Mouse (Mus musculus): ENCODE data around the gene Dnajc1.

DNA sequence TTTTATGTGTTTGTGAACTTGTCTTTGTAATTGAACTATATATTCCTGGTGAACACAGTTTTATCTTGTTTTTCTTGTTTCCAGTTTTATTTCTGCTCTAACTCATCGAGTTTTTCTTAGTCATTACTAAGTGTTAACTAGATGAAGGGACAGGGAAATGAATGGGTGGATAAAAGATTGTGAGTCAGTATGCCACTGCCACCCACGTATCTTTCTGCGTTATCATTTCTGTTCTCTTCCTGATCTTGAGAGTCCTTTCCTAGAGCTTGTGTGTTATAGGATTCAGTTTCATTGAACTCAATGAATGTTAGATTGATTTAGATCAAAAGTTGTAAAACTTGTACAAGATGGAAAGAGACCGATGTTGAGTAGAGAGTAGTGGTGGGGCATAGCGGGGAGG, 212.3 kb downstream of the Dnajc1 start:
- TF ChIP-seq CTCF (conservative IDR thresholded peaks at IDR 0.05; ENCODE audit: low read length) (no peak), NANOG (IDR thresholded peaks at IDR 0.05; ENCODE audit: borderline replicate concordance, low read length) (no peak), POU5F1 (IDR thresholded peaks at IDR 0.05; ENCODE audit: borderline replicate concordance, low read length) (no peak)

Measured in E14TG2a.4 (cell line).